Comparison of ENCODE assay signal across 8 mouse cellular contexts in the genomic region with DNA sequence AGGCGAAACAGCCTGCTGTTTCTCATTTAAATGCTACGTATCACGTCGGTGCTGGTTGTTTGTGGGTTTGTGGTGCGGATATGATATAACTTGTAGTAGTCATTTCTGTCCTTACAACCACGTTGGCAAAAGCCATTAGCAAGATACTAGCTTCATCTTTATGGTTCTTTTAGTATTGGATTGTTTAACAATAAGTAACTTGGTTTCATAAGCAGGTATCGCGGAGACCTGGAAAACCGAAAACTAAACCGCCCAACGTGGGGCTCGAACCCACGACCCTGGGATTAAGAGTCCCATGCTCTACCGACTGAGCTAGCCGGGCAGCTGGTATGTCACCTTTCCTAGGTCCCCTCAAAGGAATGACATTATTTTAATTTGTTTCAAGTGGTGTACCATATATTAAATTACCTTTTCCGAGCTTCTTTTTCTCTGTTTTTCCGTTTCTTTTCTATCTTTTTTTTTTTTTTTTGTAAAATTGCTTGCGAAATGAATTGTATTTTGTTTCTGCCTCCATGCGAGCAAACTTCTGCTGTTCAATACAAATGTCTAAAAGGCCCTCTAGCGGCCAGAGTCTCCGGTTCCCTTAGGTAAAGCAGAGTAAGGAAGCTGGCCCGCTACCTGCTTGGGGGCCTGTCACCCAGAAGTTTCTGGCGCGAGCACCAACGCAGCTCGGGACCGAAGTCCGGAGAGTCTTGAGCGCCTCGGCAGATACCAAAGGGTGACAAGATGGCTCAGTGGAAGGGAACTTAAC. TPM values are rescaled to one million over a fixed set of nuclear protein-coding genes. Genes with fewer than 3 reads are reported as not detected.
DNase-seq lines count a peak whose midpoint lies in the region; ATAC-seq and TF ChIP-seq lines count a peak whose summit lies in the region.

No protein-coding gene starts in this region.

- ATAC-seq in forebrain, postnatal 0 days, result peak; percentile 70
- peak; percentile 93 to 94 for ATAC-seq in hematopoietic stem cell, adult 5-6 weeks (replicated peaks in 1 of 2; ENCODE audit: insufficient read depth in 1 of 2, low FRiP score in 2 of 2, low TSS enrichment in 1 of 2, low read depth in 1 of 2, poor library complexity in 2 of 2, severe bottlenecking in 2 of 2)
- peak; percentile 66 for ATAC-seq in lung, embryonic 16.5 days (ENCODE audit: low read depth)

- no peaks in the 10 kb centered on the region for H3K27me3 ChIP-seq in forebrain, postnatal 0 days (ENCODE audit: insufficient read depth, low read length)
- no peaks in the 10 kb centered on the region for H3K27me3 ChIP-seq in lung, embryonic 16.5 days (ENCODE audit: control insufficient read depth, insufficient read depth, low read depth, low read length)

- no peaks in the 10 kb centered on the region for H3K36me3 ChIP-seq in forebrain, postnatal 0 days (ENCODE audit: insufficient read depth)
- no peaks in the 10 kb centered on the region for H3K36me3 ChIP-seq in lung, embryonic 16.5 days (ENCODE audit: control insufficient read depth, insufficient read depth, low read length)

- peak overlapping the region; percentile 41 for H3K4me2 ChIP-seq in forebrain, postnatal 0 days (ENCODE audit: low read depth)
- peak overlapping the region; percentile 54 for H3K4me2 ChIP-seq in lung, embryonic 16.5 days (ENCODE audit: low read depth, low read length)

- no peak overlapping the region for H3K27ac ChIP-seq in forebrain, postnatal 0 days (ENCODE audit: low read depth, low read length)
- no peak overlapping the region for H3K27ac ChIP-seq in lung, embryonic 16.5 days (ENCODE audit: low read length)

- no peak overlapping the region for H3K9ac ChIP-seq in forebrain, postnatal 0 days
- H3K9ac ChIP-seq in lung, embryonic 16.5 days (ENCODE audit: low read length), result no peak overlapping the region

- TF ChIP-seq CTCF in forebrain, postnatal 0 days (IDR thresholded peaks at IDR 0.05; ENCODE audit: low read depth), result peak; percentile 60

- 3% methylated on average over 30 of the region's 30 CpGs for WGBS in forebrain, postnatal 0 days
- 2% methylated on average over 30 of the region's 30 CpGs for WGBS in lung, embryonic 16.5 days

- H3K4me3 ChIP-seq in forebrain, postnatal 0 days (ENCODE audit: low read depth, low read length), result peak overlapping the region; percentile 27
- peak overlapping the region; percentile 37 for H3K4me3 ChIP-seq in lung, embryonic 16.5 days (ENCODE audit: low read length)

- no peaks in the 10 kb centered on the region for H3K4me1 ChIP-seq in forebrain, postnatal 0 days (ENCODE audit: insufficient read depth)
- peaks cover 3% of the 10 kb centered on the region; the same call in 1 of the 2 replicates for H3K4me1 ChIP-seq in lung, embryonic 16.5 days (replicated peaks; ENCODE audit: control insufficient read depth, insufficient read depth, low read length)

- no peaks in the 10 kb centered on the region for H3K9me3 ChIP-seq in forebrain, postnatal 0 days (ENCODE audit: low read length)
- no peaks in the 10 kb centered on the region for H3K9me3 ChIP-seq in lung, embryonic 16.5 days (ENCODE audit: control insufficient read depth, low read length)

- peak; percentile 70 for DNase-seq in MN1 (ENCODE audit: low spot score)
- peak; percentile 68 to 77 for DNase-seq in cerebellum, adult 18-20 months
- peak; percentile 69 for DNase-seq in forebrain, postnatal 0 days
- peak; percentile 76 for DNase-seq in layer of hippocampus, adult 9-10 months (ENCODE audit: low spot score)
- DNase-seq in ovary, postnatal 36 days (ENCODE audit: low spot score), result peak; percentile 71
- DNase-seq in thymus, postnatal 25 days, result peak; percentile 91

RNA-seq across cellular contexts. Expression of a gene that starts 11.9 kb away (rescaled TPM):
- total RNA-seq in forebrain, postnatal 0 days (2014; rRNA removed), result 295 and 321 TPM in 2 replicates
- 636 and 638 TPM in 2 replicates for polyA plus RNA-seq in forebrain, postnatal 0 days (2015; fragmentation: Nextera tagmentation; extraction: Ambion mirVana)
- 276 and 334 TPM in 2 replicates for total RNA-seq in hematopoietic stem cell, adult 5-6 weeks (2017)
- polyA plus RNA-seq in lung, embryonic 16.5 days (2015; fragmentation: Nextera tagmentation; extraction: Ambion mirVana), result 400 and 424 TPM in 2 replicates

RNA-seq across cellular contexts. Expression of a gene that starts 36.4 kb away (rescaled TPM):
- total RNA-seq in forebrain, postnatal 0 days (2014; rRNA removed), result 10.9 and 15.9 TPM in 2 replicates
- 4.1 and 4.9 TPM in 2 replicates for polyA plus RNA-seq in forebrain, postnatal 0 days (2015; fragmentation: Nextera tagmentation; extraction: Ambion mirVana)
- total RNA-seq in hematopoietic stem cell, adult 5-6 weeks (2017), result not detected in 2 replicates
- 17.5 and 18.7 TPM in 2 replicates for polyA plus RNA-seq in lung, embryonic 16.5 days (2015; fragmentation: Nextera tagmentation; extraction: Ambion mirVana)

Comparison
In these comparisons a context has a peak if more than half of its experiments do, and no peak if none do; other contexts are left out.
1. RNA of a gene that starts 36.4 kb away (total RNA-seq): 10.9 to 15.9 TPM in forebrain, postnatal 0 days; not detected in hematopoietic stem cell, adult 5-6 weeks; every median in the first group is over 10 times any median in the second.
2. Peak in every context shown above with its lines, with median percentiles within 50 percentile points of each other: DNase-seq and ATAC-seq.